Mouse (Mus musculus) brain, embryonic 14.5 days (tissue): Measurements from ENCODE around the gene Usp1.

ENCODE experiments used
- CTCF ChIP-seq: fragments of 200-500 bp; IDR thresholded peaks from 2 replicates; pipeline ENCODE4 v1.5.1; 2012; ENCODE audit warnings: inconsistent platforms, mild to moderate bottlenecking, moderate library complexity, borderline replicate concordance; ENCODE audit not compliant: insufficient read depth, insufficient read length; ENCODE audit errors: extremely low read depth
- POLR2A ChIP-seq: fragments of 200-500 bp; IDR thresholded peaks from 2 replicates; pipeline ENCODE4 v1.6.1; 2012; ENCODE audit warnings: mild to moderate bottlenecking, inconsistent platforms, borderline replicate concordance; ENCODE audit not compliant: poor library complexity, insufficient read depth, insufficient read length, severe bottlenecking; ENCODE audit errors: extremely low read depth

GRCm38 (mm10) chr4:98910246-98910645 lies 13.4 kb upstream of the Usp1 start:
- TF ChIP-seq CTCF (no peak), POLR2A (no peak)
